Mouse (Mus musculus) forebrain, embryonic 11.5 days (tissue): ENCODE measurements around the gene Dbn1. TPM values are rescaled to one million over a fixed set of nuclear protein-coding genes. Genes with fewer than 3 reads are reported as not detected.

Experiments used
- ATAC-seq: fragments of 200-750 bp; cut with Nextera tagmentation; replicated peaks from 2 replicates; pipeline ENCODE4 v1.8.0; 2017; ENCODE audit warnings: moderate TSS enrichment; ENCODE audit not compliant: low FRiP score
- DNase-seq: peaks from one replicate; pipeline ENCODE4 v3.0.0-alpha.2; 2017; ENCODE audit warnings: low spot score
- H3K27ac ChIP-seq: fragments of 300-500 bp; sonication (generic); 2 replicates; pipeline ENCODE4 v1.5.1; 2014; ENCODE audit warnings: low read depth, low read length
- H3K27me3 ChIP-seq: fragments of 300-500 bp; sonication (generic); 2 replicates; pipeline ENCODE4 v1.6.1; 2014; ENCODE audit warnings: mild to moderate bottlenecking, low read length, mixed read lengths; ENCODE audit not compliant: control insufficient read depth, insufficient read depth
- H3K36me3 ChIP-seq: fragments of 300-500 bp; sonication (generic); 2 replicates; pipeline ENCODE4 v1.6.1; 2014; ENCODE audit warnings: mild to moderate bottlenecking, low read length, moderate library complexity, mixed read lengths; ENCODE audit not compliant: control insufficient read depth, insufficient read depth
- H3K4me1 ChIP-seq: fragments of 300-500 bp; sonication (generic); replicated peaks from 2 replicates; pipeline ENCODE4 v1.6.1; 2014; ENCODE audit warnings: low read length, mixed read lengths; ENCODE audit not compliant: control insufficient read depth, insufficient read depth
- H3K4me2 ChIP-seq: fragments of 300-500 bp; sonication (generic); 2 replicates; pipeline ENCODE4 v1.6.1; 2014; ENCODE audit warnings: low read depth, mild to moderate bottlenecking, low read length, moderate library complexity, mixed read lengths; ENCODE audit not compliant: severe bottlenecking
- H3K4me3 ChIP-seq: fragments of 300-500 bp; sonication (generic); 2 replicates; pipeline ENCODE4 v1.5.1; 2014; ENCODE audit warnings: low read depth, low read length
- H3K9ac ChIP-seq: fragments of 300-500 bp; sonication (generic); 2 replicates; pipeline ENCODE4 v1.6.1; 2014; ENCODE audit warnings: low read length
- H3K9me3 ChIP-seq: fragments of 300-500 bp; sonication (generic); 2 replicates; pipeline ENCODE4 v1.6.1; 2016; ENCODE audit warnings: low read length, mixed read lengths; ENCODE audit not compliant: control insufficient read depth
- WGBS: fragments of 180-500 bp; shearing (Covaris S2); extraction: QIAGEN DNeasy Blood & Tissue Kit; methylation state at CpG from one replicate; pipeline ENCODE4 v1.1.7; 2014; 5-methylcytosine and 5-hydroxymethylcytosine counted together
- polyA plus RNA-seq: library from polyadenylated mRNA; unstranded; fragments of >200 nt; fragmentation: Nextera tagmentation; extraction: Ambion mirVana; gene quantifications from 2 replicates; pipeline ENCODE4 v1.2.1, GENCODE M21; 2014

Dbn1 gene
- polyA plus RNA-seq, 1 experiment from 2014 or later: 411 TPM

DNA sequence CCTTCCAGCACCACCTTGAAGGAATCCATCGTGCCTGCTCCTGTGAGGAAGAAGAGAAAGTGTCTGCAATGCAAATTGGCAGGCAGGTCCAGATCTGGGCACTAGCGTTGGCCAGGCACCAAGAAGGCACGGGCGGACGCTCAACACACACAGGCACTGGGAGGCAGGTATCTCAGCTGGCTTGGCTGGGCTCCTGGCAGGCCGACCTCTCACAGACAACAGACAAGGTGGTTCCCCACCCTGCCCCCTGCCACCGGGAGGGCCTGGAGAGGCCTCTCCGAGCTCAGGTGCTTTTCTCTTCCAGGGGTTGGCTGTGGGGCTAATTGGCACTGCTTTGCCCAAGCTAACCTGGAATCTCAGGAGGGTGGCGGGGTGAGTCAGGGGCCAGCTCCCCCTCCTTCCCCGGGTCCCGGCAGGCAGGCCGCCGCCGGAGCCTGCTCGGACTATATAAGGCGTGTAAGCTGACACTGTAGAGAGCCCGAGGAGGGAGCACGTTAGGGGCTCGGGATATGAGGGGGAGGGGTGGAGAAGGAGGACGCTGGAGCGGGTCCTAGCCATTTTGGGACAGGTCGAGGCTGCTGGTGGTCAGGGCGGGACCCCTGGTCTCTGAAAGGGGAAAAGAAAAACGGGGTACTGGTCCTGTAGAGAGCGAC lies 24.6 kb upstream of the Dbn1 start:
- no peaks in the 10 kb centered on the region for H3K27me3 ChIP-seq
- 3% methylated on average over 25 of the region's 25 CpGs for WGBS
- DNase-seq: peak; percentile 74
- H3K9me3 ChIP-seq: no peaks in the 10 kb centered on the region
- H3K4me2 ChIP-seq: peak overlapping the region; percentile 98
- peaks cover 25% of the 10 kb centered on the region for H3K4me1 ChIP-seq
- peak; percentile 54 for ATAC-seq
- H3K4me3 ChIP-seq: peak overlapping the region; percentile 83
- H3K27ac ChIP-seq: 0 out of 2 replicates have a peak overlapping the region, but pooled peaks have one; percentile 6
- peaks cover 3% of the 10 kb centered on the region; the same call in 1 of the 2 replicates for H3K36me3 ChIP-seq
- H3K9ac ChIP-seq: peak overlapping the region; percentile 88

DNA sequence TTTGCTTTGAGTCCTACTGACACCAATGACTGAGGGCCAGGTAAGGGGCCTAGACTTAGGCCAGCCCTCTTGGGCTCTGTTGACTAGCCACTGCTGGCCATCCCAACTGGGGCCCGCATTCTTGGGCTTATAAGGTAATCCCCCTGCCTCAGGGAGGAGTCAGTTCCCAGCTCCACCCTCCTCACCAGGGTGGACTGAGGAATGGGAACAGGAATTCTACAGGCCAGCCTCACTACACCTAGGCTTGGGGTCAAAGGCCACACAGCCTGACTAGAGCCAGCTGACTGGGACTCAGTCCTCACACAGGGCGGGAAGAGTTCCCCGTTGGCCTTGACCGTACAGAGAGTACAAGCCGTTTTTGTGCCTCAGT lies 23.6 kb upstream of the Dbn1 start:
- ATAC-seq (no peak), DNase-seq (no peak)
- 28% methylated on average over 5 of the region's 5 CpGs for WGBS
- peak overlapping the region; percentile 2; the same call in 1 of the 2 replicates for H3K4me3 ChIP-seq
- H3K4me1 ChIP-seq: peaks cover 25% of the 10 kb centered on the region
- no peaks in the 10 kb centered on the region for H3K27me3 ChIP-seq
- peak overlapping the region; percentile 72; the same call in 1 of the 2 replicates for H3K27ac ChIP-seq
- peak overlapping the region; percentile 98 for H3K4me2 ChIP-seq
- no peaks in the 10 kb centered on the region for H3K9me3 ChIP-seq
- H3K36me3 ChIP-seq: peaks cover 3% of the 10 kb centered on the region; the same call in 1 of the 2 replicates
- peak overlapping the region; percentile 33; the same call in 1 of the 2 replicates for H3K9ac ChIP-seq

DNA sequence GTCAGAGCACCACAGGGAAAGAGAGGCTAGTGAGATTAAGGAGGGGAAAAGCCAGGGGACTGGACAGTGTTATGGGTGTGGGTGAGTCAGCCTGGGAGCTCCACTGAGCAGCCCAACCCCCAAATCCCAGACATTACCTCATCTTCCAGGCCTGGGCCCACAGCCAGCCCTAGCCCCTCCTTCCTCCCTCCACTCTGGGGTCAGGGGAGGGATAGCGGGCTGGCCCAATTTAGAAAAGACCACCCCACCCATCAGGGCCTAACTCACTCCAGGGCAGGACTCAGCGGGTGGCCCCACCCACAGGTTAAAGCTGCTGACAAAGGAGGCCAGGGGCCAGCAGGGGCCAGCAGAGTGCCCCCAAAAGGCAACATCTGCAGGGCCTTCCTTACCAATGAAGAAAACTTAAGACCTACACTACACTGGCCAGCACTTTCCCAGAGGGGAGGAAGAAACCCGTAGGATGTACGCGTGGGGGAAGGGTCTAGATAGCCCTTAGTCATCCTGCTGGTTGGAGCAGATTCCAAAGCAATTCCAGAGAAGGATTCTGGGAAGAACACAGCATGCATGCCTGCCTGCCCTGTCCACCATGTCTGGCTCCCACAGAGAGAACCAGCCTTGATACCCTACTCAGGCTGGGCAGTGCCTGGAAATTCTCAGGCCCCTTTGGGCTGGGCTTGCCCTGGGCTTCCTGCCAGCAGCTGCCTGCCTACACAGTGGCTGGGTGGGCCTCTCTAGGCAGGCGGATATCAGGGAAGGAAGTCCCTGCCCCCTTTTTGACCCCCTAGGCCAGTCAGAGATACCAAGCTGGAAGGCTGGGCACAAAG lies 23.0 kb upstream of the Dbn1 start:
- Histone ChIP-seq H3K9me3 (no peaks in the 10 kb centered on the region), H3K9ac (peak overlapping the region; percentile 33; the same call in 1 of the 2 replicates), H3K4me2 (peak overlapping the region; percentile 98), H3K36me3 (peaks cover 3% of the 10 kb centered on the region; the same call in 1 of the 2 replicates), H3K4me3 (peak overlapping the region; percentile 2), H3K27ac (peak overlapping the region; percentile 72), H3K27me3 (no peaks in the 10 kb centered on the region), H3K4me1 (peaks cover 25% of the 10 kb centered on the region)
- ATAC-seq (peak; percentile 63), DNase-seq (peak; percentile 73)
- WGBS: 9% methylated on average over 6 of the region's 6 CpGs

DNA sequence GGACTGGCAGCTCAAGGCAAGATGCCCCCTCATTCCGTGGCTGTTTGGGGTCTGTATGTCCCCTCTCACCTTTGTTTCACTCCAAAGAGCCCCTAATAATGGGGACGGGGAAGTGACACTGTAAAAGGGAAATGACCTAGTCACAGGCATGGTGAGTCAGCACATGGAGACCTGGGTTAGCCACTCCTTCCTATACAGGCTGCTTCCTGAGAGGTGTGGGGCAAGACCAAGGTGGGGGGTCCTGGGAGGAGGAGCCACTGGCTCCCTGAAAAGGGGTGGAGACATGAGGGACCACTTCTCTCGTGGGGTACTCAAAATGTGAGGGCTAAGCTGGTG lies 22.4 kb upstream of the Dbn1 start:
- Histone ChIP-seq H3K9me3 (no peaks in the 10 kb centered on the region), H3K36me3 (peaks cover 5% of the 10 kb centered on the region), H3K27ac (peak overlapping the region; percentile 72), H3K4me1 (peaks cover 25% of the 10 kb centered on the region), H3K27me3 (no peaks in the 10 kb centered on the region), H3K4me3 (no peak overlapping the region), H3K4me2 (peak overlapping the region; percentile 98; the same call in 1 of the 2 replicates), H3K9ac (0 out of 2 replicates have a peak overlapping the region, but pooled peaks have one; percentile 12)
- DNase-seq (no peak), ATAC-seq (0 out of 2 replicates have a peak, but pooled peaks have one; percentile 1)
- WGBS: 27% methylated on average over 3 of the region's 3 CpGs

DNA sequence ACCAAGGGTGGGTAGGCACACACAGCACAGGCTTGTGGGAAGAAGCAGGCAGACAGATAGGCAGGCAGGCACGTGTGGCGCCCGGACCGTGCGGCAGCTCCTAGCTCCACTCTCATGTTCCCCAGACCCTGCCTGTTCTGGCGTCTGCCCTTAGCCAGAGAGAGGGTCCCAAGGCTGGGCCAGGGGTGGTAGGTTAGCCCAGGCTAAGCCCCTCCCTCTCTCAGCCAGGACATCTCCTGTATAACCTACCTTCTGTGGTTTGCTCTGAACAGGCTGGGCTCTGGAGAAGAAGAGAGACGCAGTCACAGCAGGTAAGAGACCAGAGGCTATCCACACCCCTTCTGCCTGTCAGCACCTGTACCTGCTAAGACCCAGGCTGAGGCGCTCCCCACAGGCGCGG lies 20.6 kb upstream of the Dbn1 start:
- ATAC-seq (no peak), DNase-seq (no peak)
- no peak overlapping the region for H3K27ac ChIP-seq
- peaks cover 25% of the 10 kb centered on the region for H3K4me1 ChIP-seq
- peaks cover 11% of the 10 kb centered on the region for H3K36me3 ChIP-seq
- H3K27me3 ChIP-seq: no peaks in the 10 kb centered on the region
- no peak overlapping the region for H3K4me3 ChIP-seq
- no peak overlapping the region for H3K9ac ChIP-seq
- 89% methylated on average over 10 of the region's 10 CpGs for WGBS
- H3K9me3 ChIP-seq: no peaks in the 10 kb centered on the region
- H3K4me2 ChIP-seq: no peak overlapping the region

DNA sequence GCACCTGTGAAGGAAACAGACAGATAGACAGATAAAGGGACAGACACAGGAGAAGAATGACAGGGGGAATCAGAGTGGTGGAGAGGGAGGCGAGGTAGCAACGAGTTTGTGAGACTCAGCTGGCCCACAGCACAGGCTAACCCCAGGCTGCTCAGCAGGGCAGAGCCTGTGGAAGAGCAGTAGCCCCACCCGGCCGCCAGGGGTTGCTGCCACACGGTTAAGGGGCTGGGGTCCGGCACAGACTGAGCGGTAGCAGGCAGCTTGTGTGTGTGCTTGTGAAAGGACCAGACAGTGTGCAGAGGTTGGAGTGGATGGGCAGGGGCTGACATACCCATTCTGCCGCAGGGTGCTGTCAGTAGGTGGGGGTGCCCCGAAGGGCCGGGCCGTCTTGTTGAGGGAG lies 20.0 kb upstream of the Dbn1 start:
- Histone ChIP-seq H3K27me3 (no peaks in the 10 kb centered on the region), H3K9ac (no peak overlapping the region), H3K9me3 (no peaks in the 10 kb centered on the region), H3K4me3 (no peak overlapping the region), H3K36me3 (peaks cover 11% of the 10 kb centered on the region), H3K27ac (no peak overlapping the region), H3K4me2 (no peak overlapping the region), H3K4me1 (peaks cover 25% of the 10 kb centered on the region)
- ATAC-seq (no peak), DNase-seq (peak; percentile 76)
- whole genome bisulfite sequencing: 57% methylated on average over 11 of the region's 11 CpGs

DNA sequence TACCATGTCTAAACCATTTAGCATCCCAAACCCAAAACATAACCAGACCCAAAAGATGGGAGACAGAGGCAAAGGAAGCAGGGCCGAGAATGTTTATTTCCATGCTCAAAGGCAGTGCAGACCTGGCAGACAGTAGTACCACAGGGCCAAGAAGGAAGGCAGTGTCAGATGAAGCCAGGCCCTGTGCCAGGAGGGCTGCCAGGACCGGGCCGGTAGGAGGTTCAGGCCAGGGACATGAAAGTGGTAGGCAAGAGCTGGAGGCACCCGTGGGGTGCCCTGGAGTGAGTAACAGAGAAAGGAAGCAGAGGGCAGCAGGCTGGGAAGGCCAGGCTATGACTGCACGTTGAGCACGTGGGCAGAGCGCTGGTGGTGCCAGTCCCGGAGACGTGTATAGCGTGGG lies 18.8 kb upstream of the Dbn1 start:
- no peak for DNase-seq
- 95% methylated on average over 10 of the region's 10 CpGs for WGBS
- Histone ChIP-seq H3K9me3 (no peaks in the 10 kb centered on the region), H3K27ac (no peak overlapping the region), H3K36me3 (peaks cover 11% of the 10 kb centered on the region), H3K4me3 (no peak overlapping the region), H3K4me2 (no peak overlapping the region), H3K27me3 (no peaks in the 10 kb centered on the region), H3K4me1 (peaks cover 16% of the 10 kb centered on the region), H3K9ac (no peak overlapping the region)
- ATAC-seq: no peak

DNA sequence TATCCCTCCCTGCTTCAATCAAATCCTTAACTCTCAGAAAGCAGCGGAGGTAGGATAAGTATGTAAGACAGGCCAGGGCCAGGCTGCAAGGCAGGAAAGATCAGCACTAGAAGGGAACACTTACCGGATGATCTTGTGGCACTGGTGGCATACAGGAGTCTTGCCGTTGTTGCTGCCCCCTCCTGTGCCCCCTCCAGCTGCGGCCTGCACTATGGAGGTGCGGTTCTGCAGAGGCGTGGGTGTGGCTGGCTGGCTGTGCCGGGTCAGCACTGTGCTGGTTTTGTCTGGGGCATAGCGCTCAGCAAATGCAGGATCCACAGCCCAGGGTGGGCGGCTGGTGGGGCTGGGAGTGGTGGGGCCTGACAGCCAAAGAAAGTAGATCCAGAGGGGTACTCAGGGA lies 17.9 kb upstream of the Dbn1 start:
- peaks cover 11% of the 10 kb centered on the region for H3K36me3 ChIP-seq
- no peak overlapping the region for H3K27ac ChIP-seq
- H3K4me1 ChIP-seq: peaks cover 7% of the 10 kb centered on the region
- no peak overlapping the region for H3K4me3 ChIP-seq
- H3K9ac ChIP-seq: no peak overlapping the region
- WGBS: 96% methylated on average over 9 of the region's 9 CpGs
- ATAC-seq (no peak), DNase-seq (no peak)
- H3K9me3 ChIP-seq: no peaks in the 10 kb centered on the region
- no peaks in the 10 kb centered on the region for H3K27me3 ChIP-seq
- H3K4me2 ChIP-seq: no peak overlapping the region
